Mouse (Mus musculus): ENCODE data around the gene Egfem1. TPM values are rescaled to one million over a fixed set of nuclear protein-coding genes. Genes with fewer than 3 reads are reported as not detected.

The Egfem1 gene
- polyA plus RNA-seq, 1 experiment from 2014 or later: 7.9 TPM

GRCm38 (mm10) chr3:29399064-29399463, 317.2 kb downstream of the Egfem1 start:
- Histone ChIP-seq H3K4me3 (no peak overlapping the region), H3K9ac (no peak overlapping the region), H3K4me1 (no peaks in the 10 kb centered on the region), H3K27ac (no peak overlapping the region), H3K9me3 (no peaks in the 10 kb centered on the region), H3K36me3 (replicated peaks) (no peaks in the 10 kb centered on the region), H3K4me2 (no peak overlapping the region), H3K27me3 (replicated peaks) (no peaks in the 10 kb centered on the region)
- ATAC-seq (replicated peaks): no peak
- 78% methylated on average over 3 of the region's 3 CpGs for WGBS

- H3K36me3 ChIP-seq (replicated peaks): no peaks in the 10 kb centered on the region
- H3K9ac ChIP-seq: no peak overlapping the region
- no peak for ATAC-seq (replicated peaks)
- no peaks in the 10 kb centered on the region for H3K9me3 ChIP-seq
- H3K4me3 ChIP-seq: no peak overlapping the region
- H3K4me2 ChIP-seq: no peak overlapping the region
- H3K4me1 ChIP-seq: no peaks in the 10 kb centered on the region
- WGBS: 87% methylated on average over 2 of the region's 2 CpGs
- H3K27ac ChIP-seq: no peak overlapping the region
- H3K27me3 ChIP-seq (replicated peaks): no peaks in the 10 kb centered on the region
These were observed 339.8 kb downstream of the Egfem1 start for GRCm38 (mm10) chr3:29421634-29422033.

GRCm38 (mm10) chr3:29432109-29433091, 350.6 kb downstream of the Egfem1 start:
- Histone ChIP-seq H3K36me3 (replicated peaks) (no peaks in the 10 kb centered on the region), H3K4me3 (no peak overlapping the region), H3K4me2 (peak overlapping the region; percentile 24), H3K27me3 (replicated peaks) (no peaks in the 10 kb centered on the region), H3K9ac (no peak overlapping the region), H3K4me1 (peaks cover 12% of the 10 kb centered on the region), H3K27ac (peak overlapping the region; percentile 56; the same call in 1 of the 2 replicates), H3K9me3 (no peaks in the 10 kb centered on the region)
- WGBS: 20% methylated on average over 10 of the region's 10 CpGs
- ATAC-seq (replicated peaks): peak; percentile 85

GRCm38 (mm10) chr3:29443024-29443423, 361.2 kb downstream of the Egfem1 start:
- Histone ChIP-seq H3K4me1 (peaks cover 3% of the 10 kb centered on the region; the same call in 1 of the 2 replicates), H3K4me3 (no peak overlapping the region), H3K4me2 (no peak overlapping the region), H3K36me3 (replicated peaks) (no peaks in the 10 kb centered on the region), H3K27me3 (replicated peaks) (no peaks in the 10 kb centered on the region), H3K27ac (0 out of 2 replicates have a peak overlapping the region, but pooled peaks have one; percentile 2), H3K9ac (no peak overlapping the region), H3K9me3 (no peaks in the 10 kb centered on the region)
- 86% methylated on average over 6 of the region's 6 CpGs for WGBS
- ATAC-seq (replicated peaks): no peak

GRCm38 (mm10) chr3:29444661-29445060, 362.8 kb downstream of the Egfem1 start:
- H3K9ac ChIP-seq: no peak overlapping the region
- no peak overlapping the region for H3K27ac ChIP-seq
- H3K36me3 ChIP-seq (replicated peaks): no peaks in the 10 kb centered on the region
- 60% methylated on average over 5 of the region's 5 CpGs for WGBS
- no peak for ATAC-seq (replicated peaks)
- H3K4me3 ChIP-seq: no peak overlapping the region
- H3K4me1 ChIP-seq: peaks cover 12% of the 10 kb centered on the region
- H3K4me2 ChIP-seq: no peak overlapping the region
- no peaks in the 10 kb centered on the region for H3K27me3 ChIP-seq (replicated peaks)
- no peaks in the 10 kb centered on the region for H3K9me3 ChIP-seq

GRCm38 (mm10) chr3:29446081-29446480, 364.3 kb downstream of the Egfem1 start:
- peaks cover 12% of the 10 kb centered on the region for H3K4me1 ChIP-seq
- no peak overlapping the region for H3K4me3 ChIP-seq
- no peaks in the 10 kb centered on the region for H3K9me3 ChIP-seq
- H3K27ac ChIP-seq: no peak overlapping the region
- no peak overlapping the region for H3K4me2 ChIP-seq
- no peak for ATAC-seq (replicated peaks)
- no peaks in the 10 kb centered on the region for H3K36me3 ChIP-seq (replicated peaks)
- no peaks in the 10 kb centered on the region for H3K27me3 ChIP-seq (replicated peaks)
- WGBS: 66% methylated on average over 3 of the region's 3 CpGs
- H3K9ac ChIP-seq: no peak overlapping the region

GRCm38 (mm10) chr3:29448829-29449406, 367.1 kb downstream of the Egfem1 start:
- no peak overlapping the region for H3K9ac ChIP-seq
- peak; percentile 58 for ATAC-seq (replicated peaks)
- no peak overlapping the region for H3K27ac ChIP-seq
- H3K9me3 ChIP-seq: no peaks in the 10 kb centered on the region
- no peak overlapping the region for H3K4me3 ChIP-seq
- H3K36me3 ChIP-seq (replicated peaks): no peaks in the 10 kb centered on the region
- no peak overlapping the region for H3K4me2 ChIP-seq
- WGBS: 51% methylated on average over 5 of the region's 5 CpGs
- no peaks in the 10 kb centered on the region for H3K27me3 ChIP-seq (replicated peaks)
- peaks cover 12% of the 10 kb centered on the region; the same call in 1 of the 2 replicates for H3K4me1 ChIP-seq

- Histone ChIP-seq H3K4me2 (no peak overlapping the region), H3K36me3 (replicated peaks) (no peaks in the 10 kb centered on the region), H3K27me3 (replicated peaks) (no peaks in the 10 kb centered on the region), H3K4me1 (no peaks in the 10 kb centered on the region; the same call in 1 of the 2 replicates), H3K4me3 (no peak overlapping the region), H3K9ac (no peak overlapping the region), H3K27ac (no peak overlapping the region), H3K9me3 (no peaks in the 10 kb centered on the region)
- 94% methylated on average over 2 of the region's 2 CpGs for WGBS
- ATAC-seq (replicated peaks): no peak
These were observed 416.4 kb downstream of the Egfem1 start for GRCm38 (mm10) chr3:29498211-29498610.

- Histone ChIP-seq H3K27ac (no peak overlapping the region), H3K4me1 (no peaks in the 10 kb centered on the region; the same call in 1 of the 2 replicates), H3K27me3 (replicated peaks) (no peaks in the 10 kb centered on the region), H3K9ac (no peak overlapping the region), H3K9me3 (no peaks in the 10 kb centered on the region), H3K4me2 (no peak overlapping the region), H3K36me3 (replicated peaks) (no peaks in the 10 kb centered on the region), H3K4me3 (no peak overlapping the region)
- ATAC-seq (replicated peaks): no peak
- 37% methylated on average over 6 of the region's 6 CpGs for WGBS
These were observed 417.4 kb downstream of the Egfem1 start for GRCm38 (mm10) chr3:29499188-29499587.

GRCm38 (mm10) chr3:29525298-29525962, 443.6 kb downstream of the Egfem1 start:
- H3K9me3 ChIP-seq: no peaks in the 10 kb centered on the region
- ATAC-seq (replicated peaks): no peak
- no peaks in the 10 kb centered on the region for H3K36me3 ChIP-seq (replicated peaks)
- H3K9ac ChIP-seq: no peak overlapping the region
- 78% methylated on average over 11 of the region's 11 CpGs for WGBS
- no peaks in the 10 kb centered on the region for H3K27me3 ChIP-seq (replicated peaks)
- H3K4me3 ChIP-seq: no peak overlapping the region
- H3K4me2 ChIP-seq: no peak overlapping the region
- no peaks in the 10 kb centered on the region for H3K4me1 ChIP-seq
- H3K27ac ChIP-seq: no peak overlapping the region

- Histone ChIP-seq H3K9ac (no peak overlapping the region), H3K36me3 (replicated peaks) (no peaks in the 10 kb centered on the region), H3K9me3 (no peaks in the 10 kb centered on the region), H3K4me1 (no peaks in the 10 kb centered on the region), H3K4me3 (no peak overlapping the region), H3K27ac (no peak overlapping the region), H3K4me2 (no peak overlapping the region), H3K27me3 (replicated peaks) (no peaks in the 10 kb centered on the region)
- WGBS: 87% methylated on average over 12 of the region's 12 CpGs
- ATAC-seq (replicated peaks): no peak
These were observed 444.1 kb downstream of the Egfem1 start for GRCm38 (mm10) chr3:29525963-29526301.

- Histone ChIP-seq H3K27me3 (replicated peaks) (no peaks in the 10 kb centered on the region), H3K9ac (no peak overlapping the region), H3K9me3 (no peaks in the 10 kb centered on the region), H3K4me1 (no peaks in the 10 kb centered on the region), H3K27ac (no peak overlapping the region), H3K36me3 (replicated peaks) (no peaks in the 10 kb centered on the region), H3K4me2 (no peak overlapping the region), H3K4me3 (no peak overlapping the region)
- no peak for ATAC-seq (replicated peaks)
- WGBS: 84% methylated on average over 2 of the region's 2 CpGs
These were observed 457.4 kb downstream of the Egfem1 start for GRCm38 (mm10) chr3:29539211-29539610.

All from midbrain, embryonic 15.5 days (tissue).